Mouse (Mus musculus): Measurements from ENCODE around the gene Slc37a3.

GRCm38 (mm10) chr6:39423686-39424085, 46.2 kb upstream of the Slc37a3 start:
- no peak for TF ChIP-seq CTCF (IDR thresholded peaks at IDR 0.05; ENCODE audit: low read depth, low read length)
- no peak for TF ChIP-seq POLR2A (IDR thresholded peaks at IDR 0.05; ENCODE audit: extremely low read depth, insufficient read depth, low read length)

Measured in liver, adult 2 months (tissue).